Mouse (Mus musculus): ENCODE results near the gene Grm4. TPM values are rescaled to one million over a fixed set of nuclear protein-coding genes. Genes with fewer than 3 reads are reported as not detected.

Gene Grm4
- total RNA-seq, 2 experiments from 2014 or later, result 0.20 TPM; not detected in 1

DNA sequence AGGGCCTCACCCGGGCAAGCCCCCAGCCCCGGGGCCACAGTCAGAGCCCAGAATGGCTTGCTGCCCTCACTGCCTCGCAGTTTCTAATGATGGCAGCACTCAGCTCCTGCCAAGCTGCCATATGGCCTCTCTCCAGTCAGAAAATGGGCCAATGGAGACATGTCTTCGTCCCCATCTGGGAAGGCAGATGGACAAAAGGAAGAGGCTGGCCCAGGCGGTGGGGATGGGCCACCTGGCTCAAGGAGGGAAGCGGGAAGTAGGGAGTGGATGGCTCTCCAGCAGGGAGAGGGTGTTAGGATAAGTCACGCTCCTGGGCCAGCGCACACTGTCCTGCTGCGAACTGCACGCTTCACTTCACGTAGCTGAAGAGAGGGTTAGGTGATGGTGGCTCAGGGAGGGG, 64.8 kb downstream of the Grm4 start:
- DNase-seq, result no peak
- intact Hi-C loops (cut with DNase I), result no loop called here

DNA sequence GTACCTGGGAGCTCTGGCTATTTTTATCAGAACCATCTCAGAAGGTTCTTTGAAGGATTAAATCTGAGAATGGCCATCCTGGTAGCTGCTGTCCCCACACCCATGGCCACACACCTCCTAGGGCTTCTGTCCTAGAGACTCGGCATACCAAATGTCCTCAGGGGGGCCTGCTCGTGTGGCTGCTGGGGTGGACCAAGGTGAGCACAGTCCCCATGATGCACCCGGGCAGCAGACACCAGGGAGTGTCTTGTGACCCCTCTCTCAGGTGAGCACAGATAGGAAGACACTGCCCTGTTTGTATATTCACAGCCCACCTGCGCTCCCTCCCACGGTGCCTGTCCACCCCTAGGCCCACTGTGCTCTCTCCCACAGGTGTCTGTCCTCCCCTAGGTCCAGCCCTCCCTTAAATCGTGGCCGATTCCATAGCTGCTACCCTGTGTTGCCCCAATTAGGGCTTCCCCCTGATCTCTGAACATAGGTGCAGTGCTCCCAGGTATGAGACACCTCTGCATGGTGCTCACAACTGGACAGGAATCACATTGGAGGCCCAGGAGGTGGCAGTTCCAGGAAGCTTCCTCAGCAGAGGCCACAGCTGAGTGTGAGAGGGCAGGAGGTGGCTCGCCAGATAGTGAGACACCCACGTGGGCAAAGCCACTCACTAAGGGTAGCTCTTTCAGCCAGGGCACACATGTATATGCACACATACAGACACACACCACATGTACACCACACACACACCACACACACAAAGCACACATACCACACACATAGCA, 66.0 kb downstream of the Grm4 start:
- DNase-seq, result no peak
- intact Hi-C loops (cut with DNase I), result no loop called here

DNA sequence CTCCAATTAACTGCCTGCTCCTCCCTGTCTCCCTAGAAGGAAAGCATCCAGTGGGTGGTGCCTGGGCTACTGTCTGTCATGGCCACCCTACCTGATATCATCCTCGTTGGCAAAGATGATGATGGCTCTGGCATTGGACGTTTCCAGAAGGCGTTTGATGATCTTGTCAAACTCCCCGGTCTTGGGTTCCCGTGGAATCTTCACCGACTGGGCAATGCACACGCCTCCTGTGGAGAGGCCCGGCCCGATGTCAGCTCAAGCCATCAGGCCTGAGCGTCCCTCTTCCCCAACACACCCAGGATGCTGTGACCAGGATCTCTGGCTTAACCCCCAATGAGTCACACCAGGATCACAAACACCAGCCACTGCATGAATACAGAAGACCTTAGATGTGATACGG, 66.8 kb downstream of the Grm4 start:
- DNase-seq, result no peak
- intact Hi-C loops (cut with DNase I), result no loop called here

- intact Hi-C loops (cut with DNase I), result no loop called here
- DNase-seq, result no peak
Measured at GRCm38 (mm10) chr17:27453045-27453444, 68.2 kb downstream of the Grm4 start.

GRCm38 (mm10) chr17:27451787-27452186, 69.4 kb downstream of the Grm4 start:
- no peak for DNase-seq
- intact Hi-C loops (cut with DNase I), result no loop called here

DNA sequence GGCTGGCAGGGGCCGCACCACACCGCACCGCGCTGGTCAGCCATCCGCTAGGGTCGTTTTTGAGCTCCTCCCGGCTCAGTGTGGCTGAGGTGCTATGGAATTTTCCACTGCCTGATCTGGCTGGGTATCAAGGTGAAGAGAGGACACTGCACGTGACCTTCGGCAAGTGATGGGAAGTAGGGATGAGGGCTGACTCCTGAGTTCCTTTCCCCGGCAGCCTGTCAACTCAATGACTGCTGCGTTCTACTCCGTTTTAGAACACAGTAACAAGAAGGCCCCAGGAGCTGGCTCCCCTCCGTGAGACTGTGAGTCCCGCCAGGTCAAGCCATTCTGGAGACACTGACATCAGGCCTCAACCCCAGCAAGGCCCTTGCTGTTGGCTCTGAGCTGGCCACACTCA, 70.0 kb downstream of the Grm4 start:
- intact Hi-C loops (cut with DNase I), result no loop called here

GRCm38 (mm10) chr17:27449757-27450330, 71.4 kb downstream of the Grm4 start:
- intact Hi-C loops (cut with DNase I), result no loop called here

More for the DNA sequence above, 70.0 kb downstream of the Grm4 start:
- peak in 1 of 2 experiments; percentile 3 for DNase-seq

GRCm38 (mm10) chr17:27448749-27449148, 72.5 kb downstream of the Grm4 start:
- intact Hi-C loops (cut with DNase I), result no loop called here
- DNase-seq, result peak in 1 of 2 experiments; percentile 4

More at GRCm38 (mm10) chr17:27449757-27450330, 71.4 kb downstream of the Grm4 start:
- DNase-seq, result no peak

GRCm38 (mm10) chr17:27445364-27446075, 75.7 kb downstream of the Grm4 start:
- peak; percentile 67 to 71 for DNase-seq

GRCm38 (mm10) chr17:27442538-27443113, 78.6 kb downstream of the Grm4 start:
- DNase-seq, result no peak

More at GRCm38 (mm10) chr17:27445364-27446075, 75.7 kb downstream of the Grm4 start:
- intact Hi-C loops (cut with DNase I), result no loop called here

DNA sequence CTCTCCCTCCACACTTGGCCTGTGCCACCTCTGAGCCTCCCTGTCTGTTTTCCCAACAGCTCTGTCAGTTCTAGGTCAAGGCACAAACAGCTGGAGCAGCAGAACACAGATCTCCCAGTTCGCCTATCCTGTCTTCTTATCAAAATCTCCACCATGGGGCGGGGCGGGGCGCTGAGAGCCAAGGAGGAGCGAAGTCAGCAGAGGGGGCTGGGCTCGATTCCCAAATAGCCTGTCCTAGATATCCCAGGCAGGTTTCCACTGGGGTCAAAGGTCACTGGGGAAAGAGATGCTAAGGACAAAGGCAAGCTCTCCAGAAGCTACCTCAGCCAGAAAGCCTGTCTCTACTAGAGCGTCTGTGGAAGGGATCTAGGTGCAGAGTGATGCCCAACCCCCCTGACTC, 79.4 kb downstream of the Grm4 start:
- no peak for DNase-seq
- intact Hi-C loops (cut with DNase I), result no loop called here

More at GRCm38 (mm10) chr17:27442538-27443113, 78.6 kb downstream of the Grm4 start:
- intact Hi-C loops (cut with DNase I), result no loop called here

GRCm38 (mm10) chr17:27435799-27436198, 85.4 kb downstream of the Grm4 start:
- DNase-seq, result no peak
- intact Hi-C loops (cut with DNase I), result no loop called here

DNA sequence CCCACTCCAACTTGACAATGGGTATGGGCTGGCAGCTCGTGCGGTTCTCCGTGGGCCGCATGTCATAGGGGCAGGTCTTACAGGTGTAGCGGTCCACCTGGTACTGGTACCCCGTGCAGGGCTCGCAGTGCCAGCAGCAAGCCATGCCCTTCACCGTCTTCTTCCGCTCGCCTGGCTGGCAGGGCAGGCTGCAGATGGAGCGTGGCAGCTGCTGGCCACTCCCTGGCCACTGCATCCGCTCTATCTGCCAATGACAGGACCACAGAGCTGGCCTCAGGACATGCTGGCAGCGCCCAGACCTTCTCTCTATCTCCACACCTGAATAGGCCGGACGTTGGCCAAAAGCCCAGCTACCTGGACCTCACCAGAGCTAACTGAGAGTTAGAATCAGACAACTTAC, 86.0 kb downstream of the Grm4 start:
- no peak for DNase-seq
- intact Hi-C loops (cut with DNase I), result no loop called here

GRCm38 (mm10) chr17:27434066-27434465, 87.1 kb downstream of the Grm4 start:
- intact Hi-C loops (cut with DNase I), result no loop called here
- no peak for DNase-seq

DNA sequence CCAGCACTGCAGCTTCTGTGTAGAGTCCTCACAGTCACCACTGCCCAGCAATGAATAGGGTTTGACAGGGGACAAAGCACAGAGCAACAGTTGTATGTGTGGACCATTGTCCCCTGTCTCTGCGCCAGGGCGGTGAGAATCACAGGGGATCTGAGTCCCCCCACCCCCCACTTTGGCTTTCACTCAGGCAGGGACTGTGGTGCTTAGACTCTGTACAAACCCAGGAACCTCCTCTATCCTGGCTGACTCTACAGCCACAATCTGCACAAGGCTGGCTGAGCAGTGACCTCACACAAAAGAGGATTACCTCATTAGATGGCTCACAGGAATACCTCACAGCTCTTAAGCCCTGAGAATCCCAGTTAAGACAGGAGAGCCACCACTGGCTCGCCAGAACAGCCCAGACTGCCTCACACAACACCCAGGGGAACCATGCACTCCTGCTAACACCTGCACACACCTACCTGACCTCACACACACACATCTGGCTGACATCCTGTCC, 88.0 kb downstream of the Grm4 start:
- no peak for DNase-seq
- intact Hi-C loops (cut with DNase I), result no loop called here

DNA sequence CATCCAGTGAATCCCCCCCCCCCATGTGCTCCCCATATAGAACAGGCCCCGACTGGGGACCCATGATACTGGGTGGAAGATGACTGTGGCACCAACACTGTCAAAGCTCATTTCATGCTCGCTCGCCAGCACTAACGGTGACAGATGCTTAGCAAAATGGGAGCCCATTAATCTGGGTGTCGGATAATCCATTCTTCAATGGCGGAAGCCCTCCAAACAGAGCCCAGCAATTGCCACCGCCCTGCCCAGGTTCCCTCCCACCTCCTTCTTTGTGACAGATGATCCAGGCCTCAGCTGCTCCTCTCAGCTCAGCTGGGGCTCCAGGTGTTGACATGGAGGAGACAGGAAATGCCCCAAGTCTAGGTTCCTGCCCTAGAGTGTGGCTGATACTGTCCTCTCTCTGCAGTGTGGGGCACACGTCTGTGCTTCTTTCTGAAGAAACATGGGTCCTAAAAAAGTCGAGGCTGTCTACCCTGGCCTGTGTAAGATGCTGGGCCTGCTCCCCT, 89.0 kb downstream of the Grm4 start:
- no peak for DNase-seq
- intact Hi-C loops (cut with DNase I), result no loop called here

DNA sequence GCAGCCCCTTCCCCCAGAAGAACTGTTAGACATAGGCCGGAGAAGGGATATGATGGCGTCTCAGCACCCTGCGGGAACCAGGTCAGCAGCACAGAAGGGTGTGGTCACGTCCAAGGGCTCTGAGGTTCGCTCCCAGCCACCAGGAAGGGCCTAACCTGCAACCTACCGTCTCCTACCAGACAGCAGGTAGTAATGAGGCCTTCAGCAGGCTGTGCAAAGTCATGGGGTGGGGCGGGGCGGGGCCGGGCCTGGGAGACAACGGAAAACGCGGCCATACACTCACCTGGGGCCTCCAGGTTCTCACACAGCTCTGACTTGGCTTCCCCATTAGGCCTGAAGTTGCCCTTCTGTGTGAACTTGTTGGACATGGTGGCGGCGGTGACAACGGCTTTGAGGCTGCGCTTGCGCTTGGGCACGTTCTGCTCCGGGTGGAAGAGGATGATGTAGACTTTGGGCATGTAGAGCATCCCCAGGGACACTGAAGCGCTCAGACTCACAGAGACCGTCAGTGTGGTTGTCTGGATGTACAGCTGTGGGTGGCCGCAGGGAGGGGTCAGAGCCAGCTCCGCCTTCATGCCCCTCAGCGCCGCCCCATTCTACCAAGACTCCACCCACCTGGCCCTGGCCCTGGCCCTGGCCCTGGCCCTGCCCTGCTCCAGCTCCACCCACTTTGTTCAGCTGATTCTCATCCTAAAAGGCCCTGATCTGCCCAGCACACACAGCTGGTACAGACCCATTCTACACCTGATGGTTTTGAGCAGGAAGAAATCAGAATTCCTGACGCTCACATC, 90.0 kb downstream of the Grm4 start:
- DNase-seq, result no peak
- intact Hi-C loops (cut with DNase I), result no loop called here

DNA sequence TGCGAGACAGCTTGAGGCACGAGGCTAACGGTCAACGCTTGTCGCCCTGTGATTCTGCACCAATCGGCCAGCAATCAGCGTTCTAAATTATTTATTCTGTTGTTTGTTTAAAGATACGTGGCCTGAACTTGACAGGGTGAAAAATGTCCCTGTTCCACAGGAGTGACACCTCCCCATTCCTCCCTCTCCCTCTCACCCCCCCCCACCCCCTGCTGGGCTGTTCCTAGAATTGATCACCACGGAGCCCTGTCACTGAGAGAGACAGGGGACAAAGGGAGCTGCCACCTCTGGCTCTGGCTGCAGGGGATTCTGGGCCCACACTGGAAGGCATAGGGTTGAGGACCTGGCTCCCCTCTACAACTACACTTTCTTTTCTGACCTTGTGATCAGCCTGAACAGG, 91.4 kb downstream of the Grm4 start:
- DNase-seq, result no peak

GRCm38 (mm10) chr17:27425016-27425415, 96.2 kb downstream of the Grm4 start:
- DNase-seq, result no peak
- intact Hi-C loops (cut with DNase I), result no loop called here

More for the DNA sequence above, 91.4 kb downstream of the Grm4 start:
- intact Hi-C loops (cut with DNase I), result no loop called here

DNA sequence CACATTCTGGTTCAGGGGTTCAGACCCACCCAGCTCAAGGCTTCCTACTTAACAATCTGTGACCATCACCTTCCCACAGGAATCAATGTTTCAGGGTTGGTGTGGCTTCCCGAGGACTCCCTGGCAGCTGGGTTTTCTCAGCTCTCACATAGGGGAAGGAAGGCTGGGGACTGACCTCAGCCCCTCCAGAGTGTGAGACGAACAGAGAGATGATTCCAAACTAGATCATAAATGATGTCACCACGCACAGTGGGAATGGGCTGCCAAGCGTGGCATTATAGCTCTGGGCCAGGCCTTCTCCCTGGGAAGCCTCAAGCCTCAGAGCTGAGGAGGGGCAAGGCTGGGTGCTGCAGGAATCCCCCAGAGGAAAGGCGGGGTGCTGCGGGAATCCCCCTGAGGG, 96.8 kb downstream of the Grm4 start:
- intact Hi-C loops (cut with DNase I), result no loop called here
- DNase-seq, result no peak
